Mouse (Mus musculus): Measurements from ENCODE around the gene Kif21a.

DNA sequence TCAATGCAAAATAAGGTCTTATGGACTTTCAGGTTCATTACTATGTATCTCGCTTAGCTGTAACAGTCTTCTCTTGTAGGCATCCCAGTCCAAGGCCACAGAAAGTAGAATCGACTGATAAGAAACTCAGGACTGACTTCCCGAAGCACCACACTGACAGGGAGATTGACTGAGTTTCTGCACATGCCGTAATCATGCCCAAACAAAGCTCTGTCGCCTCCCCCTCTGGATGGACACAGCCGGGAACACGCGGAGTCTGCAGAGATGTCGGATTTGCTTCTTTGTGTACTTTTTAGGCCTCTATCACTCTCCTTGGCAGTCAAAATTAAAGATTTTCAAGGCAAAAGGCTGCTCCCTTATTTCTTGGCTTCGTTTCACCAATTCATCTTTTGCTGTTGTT, 20.8 kb downstream of the Kif21a start:
- TF ChIP-seq POLR2A (IDR thresholded peaks at IDR 0.05; ENCODE audit: borderline replicate concordance, insufficient read depth, low read length): no peak
- TF ChIP-seq CTCF (IDR thresholded peaks at IDR 0.05; ENCODE audit: borderline replicate concordance, insufficient read depth, low read depth, low read length): no peak
